Mouse (Mus musculus) left cerebral cortex, postnatal 4 days (tissue): ENCODE measurements around the gene Slc10a4. TPM values are rescaled to one million over a fixed set of nuclear protein-coding genes. Genes with fewer than 3 reads are reported as not detected.
"Not testable (repeated sequence)": the region's sequence is repeated elsewhere in the genome, so short reads cannot be mapped to it uniquely, and the experiment has no call there.

Experiments
- DNase-seq: peaks from one replicate; pipeline ENCODE4 v3.0.0-alpha.2; 2022
- intact Hi-C: fragments of 180-260 bp; cut with DNase I; formaldehyde crosslinking; loops from one replicate; pipeline ENCODE4 v1.15.1; 2025
- total RNA-seq, 2 experiments: library from RNA; stranded (reverse); gene quantifications; 2 replicates each; pipeline ENCODE4 v1.2.3; 2021

The Slc10a4 gene
- 10 to 100 TPM in 1 of 2 experiments, 1 to 10 TPM in 1; 9.8 to 11.5 TPM for total RNA-seq

- intact Hi-C loops = no loop called here
- peak; percentile 18 for DNase-seq
Observed at GRCm38 (mm10) chr5:73006784-73007581, at the start of gene Slc10a4. TSS of gene Slc10a4 (plus strand) at chr5:73006883.

GRCm38 (mm10) chr5:72957281-72957680 lies 49.4 kb upstream of the Slc10a4 start:
- intact Hi-C loops = no loop called here
- no peak for DNase-seq

- DNase-seq = no peak
- intact Hi-C loops = no loop called here
Observed at GRCm38 (mm10) chr5:72960096-72960495, 46.6 kb upstream of the Slc10a4 start.

GRCm38 (mm10) chr5:72965706-72966105 lies 41.0 kb upstream of the Slc10a4 start:
- no peak for DNase-seq
- intact Hi-C loops = no loop called here

- intact Hi-C loops = no loop called here
- no peak for DNase-seq
Observed at GRCm38 (mm10) chr5:72972435-72972834, 34.2 kb upstream of the Slc10a4 start.

GRCm38 (mm10) chr5:72972934-72973333 lies 33.7 kb upstream of the Slc10a4 start:
- no peak for DNase-seq

GRCm38 (mm10) chr5:72974602-72975001 lies 32.1 kb upstream of the Slc10a4 start, which contains the start of gene Gm10135:
TSS of gene Gm10135 (minus strand) at chr5:72974702.
- intact Hi-C loops = no loop called here
- DNase-seq = no peak

More at GRCm38 (mm10) chr5:72972934-72973333, 33.7 kb upstream of the Slc10a4 start:
- intact Hi-C loops = no loop called here

GRCm38 (mm10) chr5:72975996-72976395 lies 30.7 kb upstream of the Slc10a4 start:
- no peak for DNase-seq
- intact Hi-C loops = no loop called here

- DNase-seq = no peak
- intact Hi-C loops = no loop called here
Observed at GRCm38 (mm10) chr5:72976539-72976938, 30.1 kb upstream of the Slc10a4 start.

- intact Hi-C loops = loop anchor here (5.0 kb wide), 2 partner anchors 88 to 403 kb away; no protein-coding TSS in a partner anchor
Observed at GRCm38 (mm10) chr5:72984091-72984490, 22.6 kb upstream of the Slc10a4 start.

GRCm38 (mm10) chr5:72987786-72988185 lies 18.9 kb upstream of the Slc10a4 start:
- intact Hi-C loops = loop anchor here (5.0 kb wide), 1 partner anchor 75 kb away; no protein-coding TSS in a partner anchor
- DNase-seq = no peak

More at GRCm38 (mm10) chr5:72984091-72984490, 22.6 kb upstream of the Slc10a4 start:
- DNase-seq = no peak

- DNase-seq = no peak
- intact Hi-C loops = loop anchor here (5.0 kb wide), 1 partner anchor 73 kb away; no protein-coding TSS in a partner anchor
Observed at GRCm38 (mm10) chr5:72989756-72990155, 16.9 kb upstream of the Slc10a4 start.

GRCm38 (mm10) chr5:72992474-72992873 lies 14.2 kb upstream of the Slc10a4 start:
- no peak for DNase-seq
- intact Hi-C loops = no loop called here

- no peak for DNase-seq
- intact Hi-C loops = no loop called here
Observed at GRCm38 (mm10) chr5:72994424-72994823, 12.3 kb upstream of the Slc10a4 start.

- intact Hi-C loops = no loop called here
- DNase-seq = no peak
Observed at GRCm38 (mm10) chr5:72994928-72995327, 11.8 kb upstream of the Slc10a4 start.

- no peak for DNase-seq
- intact Hi-C loops = no loop called here
Observed at GRCm38 (mm10) chr5:72995379-72995778, 11.3 kb upstream of the Slc10a4 start.

- intact Hi-C loops, DNase-seq: not testable (repeated sequence)
Observed at GRCm38 (mm10) chr5:72998546-72998945, 8.1 kb upstream of the Slc10a4 start.

- no peak for DNase-seq
- intact Hi-C loops = loop anchor here (5.0 kb wide), 1 partner anchor 412 kb away; no protein-coding TSS in a partner anchor
Observed at GRCm38 (mm10) chr5:73004046-73004445, 2.6 kb upstream of the Slc10a4 start.

- DNase-seq = no peak
Observed at GRCm38 (mm10) chr5:73007582-73007959, 888 bp downstream of the Slc10a4 start.

GRCm38 (mm10) chr5:73008230-73008629 lies 1.5 kb downstream of the Slc10a4 start:
- intact Hi-C loops, DNase-seq: not testable (repeated sequence)

More at GRCm38 (mm10) chr5:73007582-73007959, 888 bp downstream of the Slc10a4 start:
- intact Hi-C loops = no loop called here

- DNase-seq, intact Hi-C loops: not testable (repeated sequence)
Observed at GRCm38 (mm10) chr5:73011806-73012205, 5.1 kb downstream of the Slc10a4 start.
